Mouse (Mus musculus): ENCODE data around the gene Lrrc30.

Gene Lrrc30

GRCm38 (mm10) chr17:67583422-67583821 is 49.1 kb downstream of the Lrrc30 start:
- no peak for DNase-seq (ENCODE audit: low read depth, low spot score)

DNA sequence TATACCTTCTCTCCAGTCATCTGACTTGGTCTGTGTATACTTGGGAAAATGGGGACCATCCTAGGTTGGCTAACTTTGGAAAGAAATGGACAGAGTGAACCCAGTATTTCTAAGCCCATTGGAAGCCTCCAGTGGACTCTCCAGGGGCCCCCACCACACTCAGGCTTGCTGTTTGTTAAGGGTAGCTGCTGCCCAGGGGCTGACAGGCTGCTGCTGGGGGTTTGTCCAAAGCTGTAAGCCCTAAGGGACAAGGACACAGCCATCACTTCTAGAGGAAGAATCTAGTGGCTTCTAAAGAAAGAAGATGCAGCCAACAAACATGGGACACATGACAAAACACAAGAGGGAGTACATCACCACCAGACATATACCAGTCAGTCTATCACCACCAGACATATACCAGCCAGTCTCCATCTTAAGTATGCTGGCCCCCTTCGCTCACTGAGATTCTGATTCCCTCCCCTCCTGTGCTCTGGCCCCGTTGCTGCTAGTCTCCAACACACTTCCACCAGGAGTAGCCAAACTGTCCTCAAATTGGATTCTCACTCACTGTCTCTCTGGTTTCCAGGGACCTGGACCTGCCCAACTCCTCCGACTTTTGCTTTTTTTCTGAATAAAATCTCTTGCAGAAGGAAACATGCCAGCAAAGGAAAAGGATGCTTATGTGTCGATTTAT is 49.7 kb downstream of the Lrrc30 start:
- DNase-seq (ENCODE audit: low read depth, low spot score), result no peak

- no peak for DNase-seq (ENCODE audit: low read depth, low spot score)
These were observed 50.7 kb downstream of the Lrrc30 start for GRCm38 (mm10) chr17:67581839-67582238.
